Comparison of ENCODE assay signal across 8 mouse cellular contexts in genomic region chr16:66748533-66748932, GRCm38 (mm10).
"Had no signal": no experiment of that assay in that cellular context is flagged by ENCODE, and none has a peak within 500 bp of the region (broad histone marks: within the 10 kb centered on the region; RNA-seq: fewer than 3 reads in every experiment).

No protein-coding gene starts in this region.

- DNase-seq: kidney, adult 11 months; kidney, adult 9 months; kidney, postnatal 36 days; liver; liver, embryonic 13.5 days; liver, postnatal 0 days; lung, postnatal 14 days; thymus, postnatal 4 days had no signal
